Mouse (Mus musculus) mouse trophoblast stem cell (cell line): ENCODE measurements around the gene Wdr54.

ENCODE experiments used
- in situ Hi-C, 2 experiments: fragments of 300-500 bp; cut with MseI, MboI; formaldehyde crosslinking; loops; 2 replicates in 1 of 2; 3 replicates in 1 of 2; pipeline ENCODE4 v1.15.1; 2025

Gene Wdr54

DNA sequence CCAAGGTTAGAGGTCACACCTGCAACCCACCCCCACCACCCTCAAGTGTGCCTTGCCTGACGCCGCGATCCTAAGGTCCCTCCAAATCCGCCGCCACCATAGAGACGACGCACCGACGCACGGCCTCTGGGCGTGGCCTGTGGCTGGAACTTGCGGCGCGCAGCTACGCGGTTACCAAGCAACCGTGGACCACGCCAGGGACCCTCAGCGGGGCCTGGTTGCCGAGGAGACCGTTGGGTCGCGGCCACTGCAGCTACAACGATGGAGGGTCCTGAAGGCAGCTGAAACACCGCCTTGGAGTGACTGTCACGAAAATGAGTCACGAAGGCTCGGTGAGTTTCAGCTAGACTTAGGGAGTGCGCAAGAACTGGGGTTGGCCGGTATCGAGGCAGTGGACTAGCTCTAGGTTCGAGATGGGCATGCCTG, at the start of gene Wdr54, which contains the start of gene 1700003E16Rik:
Gene Wdr54 (minus strand): TSS at position 139 of the 426 bp plus-strand sequence.
Gene 1700003E16Rik (plus strand): TSS at position 146 of the 426 bp plus-strand sequence.
- in situ Hi-C loops, result no loop called here

DNA sequence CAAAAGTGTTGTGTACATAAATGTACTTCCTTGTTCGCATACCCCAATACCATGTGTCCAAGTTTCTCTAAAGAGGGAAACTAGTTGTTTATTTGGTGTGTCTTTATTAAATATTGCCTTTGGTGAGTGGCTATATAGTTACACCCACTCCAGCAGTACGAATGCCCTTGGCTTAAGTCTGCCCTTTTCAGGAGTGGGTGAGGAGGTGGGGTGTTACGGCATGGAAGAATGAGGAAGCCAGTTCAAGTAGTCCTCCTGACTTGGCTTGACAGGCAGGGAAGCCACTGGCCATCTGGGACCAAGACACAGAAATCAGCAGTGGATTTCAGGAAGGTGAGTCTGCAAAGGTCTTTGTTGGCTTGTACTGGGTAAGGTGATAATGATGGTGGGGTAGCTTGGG, 49.7 kb upstream of the Wdr54 start:
- in situ Hi-C loops, result no loop called here

- in situ Hi-C loops, result no loop called here
Measured at GRCm38 (mm10) chr6:83203320-83203719, 47.1 kb upstream of the Wdr54 start.

DNA sequence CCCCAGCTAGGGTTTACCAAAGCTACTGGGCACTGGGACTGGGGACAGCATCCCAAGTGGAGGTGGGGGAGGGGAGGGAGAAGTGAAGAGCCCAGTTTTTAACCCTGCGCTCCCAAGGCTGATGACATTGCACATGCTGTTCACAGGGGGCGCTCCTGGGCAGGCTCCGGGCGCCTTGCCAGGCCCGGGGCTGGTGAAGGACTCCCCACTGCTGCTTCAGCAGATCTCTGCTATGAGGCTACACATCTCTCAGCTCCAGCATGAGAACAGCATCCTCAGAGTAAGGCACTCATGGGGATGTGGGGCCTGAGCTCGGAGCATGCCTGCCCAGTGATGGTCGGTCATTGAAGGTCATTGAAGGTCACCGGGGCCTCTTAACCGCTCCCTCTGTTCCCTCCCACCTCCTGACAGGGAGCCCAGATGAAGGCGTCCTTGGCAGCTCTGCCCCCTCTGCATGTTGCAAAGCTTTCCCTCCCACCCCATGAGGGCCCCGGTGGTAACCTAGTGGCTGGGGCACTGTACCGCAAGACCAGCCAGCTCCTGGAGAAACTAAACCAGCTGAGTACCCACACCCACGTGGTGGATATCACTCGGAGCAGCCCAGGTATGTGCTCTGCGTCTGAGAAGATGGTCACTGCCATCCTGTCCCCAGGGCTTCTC, 41.3 kb upstream of the Wdr54 start:
- in situ Hi-C loops, result no loop called here

- in situ Hi-C loops, result no loop called here
Measured at GRCm38 (mm10) chr6:83193571-83193970, 37.4 kb upstream of the Wdr54 start.

GRCm38 (mm10) chr6:83186946-83187345, 30.7 kb upstream of the Wdr54 start:
- in situ Hi-C loops, result no loop called here

- in situ Hi-C loops, result no loop called here
Measured at GRCm38 (mm10) chr6:83185895-83186861, 30.0 kb upstream of the Wdr54 start.

GRCm38 (mm10) chr6:83184858-83185435, 28.8 kb upstream of the Wdr54 start:
- in situ Hi-C loops, result no loop called here

DNA sequence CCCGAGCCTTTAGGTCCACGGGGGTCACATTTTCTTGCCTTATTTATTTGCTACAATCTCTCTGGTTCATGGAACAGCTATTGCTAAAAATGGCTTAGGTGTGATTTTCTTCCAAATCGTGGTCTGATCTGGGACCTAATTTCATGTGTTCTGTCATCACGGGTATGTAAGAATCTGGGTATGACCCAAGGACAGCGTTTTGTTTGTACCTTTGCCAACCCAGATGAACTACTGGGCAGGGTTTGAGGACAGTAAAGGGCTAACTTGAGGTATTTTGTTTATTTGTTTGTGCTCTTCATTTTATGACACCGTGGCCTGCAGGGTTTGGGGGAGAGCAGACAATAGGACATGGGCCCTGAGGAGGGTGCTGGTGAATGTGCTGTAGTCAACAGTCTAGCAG, 24.4 kb upstream of the Wdr54 start:
- in situ Hi-C loops, result no loop called here

DNA sequence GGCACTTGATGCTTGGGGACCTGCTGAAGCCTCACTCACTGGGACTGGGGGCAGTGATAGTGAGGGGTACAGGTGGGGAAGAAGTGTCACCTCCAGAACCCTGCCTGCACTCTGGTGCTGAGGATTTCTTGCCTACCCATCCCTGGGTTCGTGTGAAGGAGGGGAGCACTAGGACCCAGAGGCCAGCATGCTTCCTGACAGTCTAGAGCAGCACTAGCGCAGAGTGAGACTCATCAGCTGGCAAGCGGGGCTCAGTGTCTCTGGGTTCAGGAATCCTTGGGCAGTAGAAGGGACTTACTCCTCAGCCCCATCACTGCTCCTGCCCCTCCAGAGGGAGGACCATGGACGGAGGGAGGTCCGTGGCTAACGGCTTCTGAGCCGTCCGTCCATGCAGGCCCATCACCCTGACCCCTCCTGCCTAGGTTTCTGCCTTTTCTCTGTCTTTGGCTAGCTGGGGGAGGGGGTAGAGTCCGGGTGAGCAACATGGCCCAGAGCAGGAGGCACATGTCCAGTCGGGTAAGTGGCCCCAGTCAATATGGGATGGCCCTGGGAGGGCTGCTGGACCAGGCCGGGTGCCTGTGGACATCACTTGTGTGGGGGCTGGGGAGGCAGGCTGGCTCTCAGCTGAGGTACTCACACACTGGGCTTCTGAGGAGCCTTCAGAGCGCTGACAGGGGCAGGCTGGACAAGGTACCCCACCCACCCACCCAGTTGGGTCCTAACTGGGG, 23.4 kb upstream of the Wdr54 start:
- in situ Hi-C loops, result no loop called here

GRCm38 (mm10) chr6:83175996-83176395, 19.8 kb upstream of the Wdr54 start:
- in situ Hi-C loops, result no loop called here

DNA sequence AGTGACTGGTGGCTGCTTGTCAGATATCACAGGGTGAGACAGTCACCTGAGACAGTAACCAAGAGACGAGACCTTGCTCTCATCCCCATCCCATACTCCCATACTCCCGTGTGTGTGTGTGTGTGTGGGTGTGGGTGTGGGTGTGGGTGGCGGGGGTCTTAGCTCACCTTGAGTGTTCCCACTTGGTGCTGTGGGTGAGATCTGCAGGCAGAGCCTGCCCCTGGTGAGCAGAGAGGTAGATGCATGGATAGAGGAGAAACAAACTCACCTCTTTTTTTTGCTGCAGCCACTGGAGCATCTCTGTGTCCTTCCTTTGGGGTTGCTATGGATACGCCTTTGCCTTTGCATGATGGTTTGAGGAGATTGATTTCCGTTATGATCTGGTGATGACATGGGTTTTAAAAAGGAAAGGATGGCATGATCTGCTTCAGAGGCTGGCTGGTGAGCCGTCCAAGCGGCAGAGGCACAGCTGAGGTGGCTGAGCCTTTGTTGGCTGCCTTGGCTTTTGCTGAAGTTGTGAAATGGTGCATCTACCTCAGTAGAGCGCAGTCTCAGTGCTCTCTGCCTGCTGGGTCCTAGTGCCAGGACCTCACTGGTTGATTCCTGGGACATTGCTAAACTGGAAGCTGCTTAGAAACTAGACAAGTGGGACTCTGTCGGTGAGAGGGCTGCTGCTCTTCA, 16.2 kb upstream of the Wdr54 start:
- in situ Hi-C loops, result no loop called here

- in situ Hi-C loops, result no loop called here
Measured at GRCm38 (mm10) chr6:83171063-83171462, 14.9 kb upstream of the Wdr54 start.

GRCm38 (mm10) chr6:83169872-83170271, 13.7 kb upstream of the Wdr54 start:
- in situ Hi-C loops, result loop anchor here (5.0 to 10.0 kb wide), 2 partner anchors 97 to 175 kb away; no protein-coding TSS in a partner anchor

GRCm38 (mm10) chr6:83166243-83166630, 10.0 kb upstream of the Wdr54 start:
- in situ Hi-C loops, result loop anchor here (5.0 to 10.0 kb wide), 2 partner anchors 101 to 171 kb away; no protein-coding TSS in a partner anchor

DNA sequence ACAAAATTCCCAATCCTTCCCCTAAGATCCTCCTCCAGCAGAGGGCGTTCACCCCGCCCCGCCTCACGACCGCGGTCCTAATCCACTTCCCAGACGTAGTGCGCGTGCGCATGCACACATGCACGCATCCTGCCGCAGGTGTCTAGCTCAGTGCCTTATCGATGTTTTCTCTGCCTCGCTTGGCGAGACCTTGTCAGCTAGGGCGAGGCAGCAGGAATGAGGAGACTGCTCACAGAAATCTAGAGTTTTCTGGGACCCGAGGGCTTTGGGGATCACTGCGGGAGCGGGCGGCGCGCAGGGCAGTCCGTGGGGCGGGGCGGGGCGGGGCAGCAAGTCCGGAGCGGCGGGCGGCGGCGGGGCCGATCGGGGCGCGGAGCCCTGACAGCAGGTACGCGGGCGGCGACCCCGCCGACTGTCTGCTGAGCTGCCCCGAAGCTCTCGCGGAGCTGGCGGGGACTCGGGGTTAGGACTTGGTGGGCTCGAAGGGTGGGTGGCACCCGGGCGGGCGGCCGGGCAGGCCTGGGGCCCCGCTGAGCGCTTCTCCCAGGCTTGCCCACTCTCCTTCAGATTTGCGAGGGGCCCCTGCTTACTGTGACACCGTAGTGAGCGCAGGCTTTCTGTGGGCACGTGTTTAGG, 9.5 kb upstream of the Wdr54 start, which contains the start of gene Dctn1:
Gene Dctn1 (plus strand): TSS at position 314 of the 636 bp plus-strand sequence.
- in situ Hi-C loops, result loop anchor here (5.0 to 10.0 kb wide), 2 partner anchors 102 to 171 kb away; no protein-coding TSS in a partner anchor

DNA sequence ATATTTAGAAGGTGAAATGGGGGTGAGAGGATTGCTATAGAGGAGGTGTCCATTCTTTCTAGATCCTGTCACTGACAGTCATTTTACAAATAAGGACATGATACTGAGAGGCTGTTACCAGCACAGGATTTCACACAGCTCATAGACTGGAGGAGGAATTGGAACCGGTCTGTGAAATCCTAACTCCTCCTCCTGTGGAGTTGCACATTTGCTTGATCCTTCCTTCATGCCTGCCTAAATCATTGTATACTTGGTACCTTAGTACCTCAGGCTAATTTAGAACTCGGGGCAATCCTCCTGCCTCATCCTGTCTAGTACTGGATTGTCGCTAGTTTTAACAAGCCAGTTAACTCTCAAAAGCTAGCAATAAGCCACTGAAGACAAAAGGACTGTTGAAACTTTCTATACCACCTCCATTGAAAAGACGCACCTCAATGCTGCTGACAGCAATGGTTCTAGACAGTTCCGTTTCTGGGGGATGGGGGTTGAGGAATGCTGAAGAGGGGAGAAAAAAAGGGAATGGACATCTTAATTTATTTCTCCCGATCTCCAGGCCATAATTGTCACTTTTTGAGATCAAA, 8.9 kb upstream of the Wdr54 start:
- in situ Hi-C loops, result loop anchor here (5.0 to 10.0 kb wide), 2 partner anchors 102 to 170 kb away; no protein-coding TSS in a partner anchor

- in situ Hi-C loops, result loop anchor here in 1 of 2 experiments (10.0 kb wide), 1 partner anchor 168 kb away; no protein-coding TSS in a partner anchor
Measured at GRCm38 (mm10) chr6:83162701-83163100, 6.5 kb upstream of the Wdr54 start.

DNA sequence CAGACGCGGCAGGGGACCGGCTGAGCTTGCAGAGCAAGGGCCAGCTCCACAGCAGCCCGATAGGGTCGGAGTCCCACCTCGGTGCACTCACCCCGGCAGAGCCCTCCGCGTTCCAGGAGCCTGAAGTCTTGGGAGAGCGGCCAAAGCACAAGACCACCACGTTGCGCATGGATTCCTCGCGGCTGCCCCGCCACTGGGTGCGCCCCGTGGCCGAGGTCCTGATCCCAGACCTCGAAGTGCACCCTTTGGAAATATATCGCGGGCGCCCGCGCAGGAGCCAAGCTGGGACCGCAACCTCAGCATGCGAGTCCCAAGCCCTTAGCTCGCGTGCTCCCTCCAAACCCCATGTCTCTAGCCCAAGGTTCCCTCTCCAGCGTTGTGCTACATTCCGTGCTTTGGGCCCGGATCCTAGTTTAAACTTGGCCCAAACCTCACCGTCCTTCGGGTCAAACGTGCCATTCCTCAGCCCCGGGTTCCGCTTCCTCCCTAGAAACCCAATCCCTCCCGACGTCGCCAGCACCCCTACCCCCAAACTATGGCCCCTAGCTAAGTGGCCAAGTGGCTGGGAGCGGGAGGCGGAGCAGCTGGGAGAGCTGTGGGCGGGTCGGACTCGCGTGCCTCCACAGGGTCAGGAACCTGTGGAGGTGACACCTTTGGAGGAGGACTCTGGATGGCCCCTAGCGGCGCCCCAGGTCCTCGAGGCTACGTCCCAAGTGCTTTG, 5.9 kb upstream of the Wdr54 start:
- in situ Hi-C loops, result loop anchor here in 1 of 2 experiments (10.0 kb wide), 1 partner anchor 167 kb away; no protein-coding TSS in a partner anchor
